Mouse (Mus musculus) testis, adult 2 months (tissue): ENCODE results near the gene Gtf3c1.

Source experiments
- CTCF ChIP-seq: fragments of 200-500 bp; IDR thresholded peaks from 2 replicates; pipeline ENCODE4 v1.5.1; 2012; ENCODE audit warnings: low read depth, mild to moderate bottlenecking, inconsistent platforms, low read length, moderate library complexity; ENCODE audit not compliant: control insufficient read depth, insufficient read depth, insufficient replicate concordance
- POLR2A ChIP-seq: fragments of 200-500 bp; IDR thresholded peaks from 2 replicates; pipeline ENCODE4 v1.6.1; 2012; ENCODE audit warnings: low read depth, mild to moderate bottlenecking, inconsistent platforms, low read length, moderate library complexity; ENCODE audit not compliant: control insufficient read depth

GRCm38 (mm10) chr7:125625829-125626228 is 81.8 kb downstream of the Gtf3c1 start:
- TF ChIP-seq CTCF (no peak), POLR2A (no peak)
